Mouse (Mus musculus): ENCODE measurements at regions not wholly inside any gene's neighbourhood (a gene's known extent, or its start where the extent isn't known, plus 50 kb on each side); places are given as distances from the start of the nearest gene placed in this dataset.

DNA sequence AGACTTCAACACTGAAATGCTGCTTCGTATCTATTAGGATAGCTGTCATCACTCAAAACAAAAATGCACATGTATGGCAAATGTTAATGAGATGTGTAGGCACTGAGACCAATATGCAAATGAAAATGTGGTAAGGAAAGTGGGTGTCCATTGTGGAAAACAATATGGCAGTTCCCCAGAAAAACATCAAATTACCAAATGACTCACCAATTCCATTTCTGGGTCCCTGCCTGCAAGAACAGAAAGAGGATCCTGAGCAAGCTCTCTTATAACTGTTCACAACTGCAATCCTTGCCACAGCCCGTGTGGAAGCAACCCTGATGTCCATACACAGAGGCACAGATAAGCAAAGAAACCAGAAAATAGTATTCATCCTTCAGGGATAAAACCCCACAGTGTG, 442.0 kb downstream of the Defb40 start:
- intact Hi-C loops (cut with DNase I): no loop called here

GRCm38 (mm10) chr8:18528120-18528519, 449.9 kb downstream of the Defb40 start:
- H3K27ac ChIP-seq: no peak overlapping the region
- no peak overlapping the region for H3K4me3 ChIP-seq
- no peak for DNase-seq
- TF ChIP-seq CTCF (IDR thresholded peaks at IDR 0.05): no peak
- intact Hi-C loops (cut with DNase I): no loop called here

More for the DNA sequence above, 442.0 kb downstream of the Defb40 start:
- no peak overlapping the region for H3K4me3 ChIP-seq
- H3K27ac ChIP-seq: no peak overlapping the region
- no peak for DNase-seq
- TF ChIP-seq CTCF (IDR thresholded peaks at IDR 0.05): no peak

- DNase-seq: no peak
- TF ChIP-seq CTCF (IDR thresholded peaks at IDR 0.05): no peak
- intact Hi-C loops (cut with DNase I): no loop called here
- no peak overlapping the region for H3K4me3 ChIP-seq
- H3K27ac ChIP-seq: no peak overlapping the region
Observed at GRCm38 (mm10) chr8:18512409-18512808, 465.6 kb downstream of the Defb40 start.

DNA sequence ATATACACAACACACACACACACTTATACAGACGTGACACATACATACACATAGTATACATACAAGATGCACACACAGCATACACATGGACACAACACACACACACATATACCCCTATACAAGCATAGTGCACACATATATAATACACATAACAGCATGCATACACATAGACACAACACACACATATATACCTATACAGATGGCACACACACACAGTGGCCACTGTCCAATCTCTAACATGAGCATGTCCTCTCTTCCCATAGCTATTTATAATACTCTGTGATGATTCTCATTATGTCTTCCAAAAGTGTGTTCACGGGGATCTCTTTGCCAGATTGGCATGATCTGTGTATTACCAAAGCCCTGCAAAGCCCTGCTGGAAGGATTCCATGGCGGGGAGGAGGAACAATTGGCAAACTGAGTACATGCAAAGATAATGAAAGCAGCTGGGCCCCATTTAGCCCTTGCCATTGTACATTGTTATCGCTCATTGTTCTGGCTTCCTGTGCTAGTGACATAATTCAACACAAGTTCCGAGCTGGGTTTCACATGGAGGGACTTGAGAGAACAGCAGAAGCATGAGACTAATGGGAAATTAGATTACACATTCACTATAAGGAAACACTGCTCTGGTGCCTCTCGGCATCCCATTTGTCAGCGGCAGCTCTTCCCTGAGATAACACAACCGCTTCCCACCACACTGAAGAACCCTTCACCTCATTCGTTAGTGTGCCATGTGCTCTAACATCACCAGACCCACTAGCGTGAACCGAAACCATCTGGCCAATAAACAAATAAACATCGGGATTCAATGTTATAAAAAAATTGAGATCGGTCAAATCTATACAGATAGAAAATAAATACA, 471.7 kb downstream of the Defb40 start:
- no peak for TF ChIP-seq CTCF (IDR thresholded peaks at IDR 0.05)
- Histone ChIP-seq H3K4me3 (no peak overlapping the region), H3K27ac (no peak overlapping the region)
- DNase-seq: no peak
- intact Hi-C loops (cut with DNase I): no loop called here

GRCm38 (mm10) chr8:18490620-18491019, 487.4 kb downstream of the Defb40 start:
- H3K4me3 ChIP-seq: no peak overlapping the region
- TF ChIP-seq CTCF (IDR thresholded peaks at IDR 0.05): no peak
- no peak for DNase-seq
- H3K27ac ChIP-seq: no peak overlapping the region
- intact Hi-C loops (cut with DNase I): no loop called here

- H3K27ac ChIP-seq: no peak overlapping the region
- no peak overlapping the region for H3K4me3 ChIP-seq
- intact Hi-C loops (cut with DNase I): no loop called here
- no peak for TF ChIP-seq CTCF (IDR thresholded peaks at IDR 0.05)
- DNase-seq: no peak
Observed at GRCm38 (mm10) chr8:18480081-18480480, 498.0 kb downstream of the Defb40 start.

DNA sequence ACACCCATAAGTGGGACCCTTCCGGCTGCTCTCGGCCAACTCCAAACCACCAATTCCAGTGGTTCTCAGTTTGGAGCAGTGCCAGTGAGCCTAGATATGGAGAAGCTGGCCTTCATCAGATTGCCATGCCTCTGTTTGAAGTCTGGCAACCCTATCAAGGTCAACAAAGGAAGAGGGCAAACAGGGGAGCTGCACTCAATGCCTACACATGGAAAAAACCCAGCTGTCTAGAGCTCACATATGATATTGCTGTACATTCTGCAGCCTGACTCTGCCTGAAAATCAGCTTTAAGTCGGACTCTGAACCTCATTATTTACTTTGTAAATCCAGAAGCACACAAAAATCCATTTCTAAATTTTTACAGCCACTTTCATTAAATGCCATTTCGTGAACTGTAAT, 499.9 kb downstream of the Defb40 start:
- intact Hi-C loops (cut with DNase I): no loop called here
- DNase-seq: no peak
- no peak overlapping the region for H3K27ac ChIP-seq
- no peak for TF ChIP-seq CTCF (IDR thresholded peaks at IDR 0.05)
- no peak overlapping the region for H3K4me3 ChIP-seq

GRCm38 (mm10) chr8:18467511-18467910, 510.5 kb downstream of the Defb40 start:
- H3K27ac ChIP-seq: no peak overlapping the region
- DNase-seq: no peak
- no peak overlapping the region for H3K4me3 ChIP-seq
- intact Hi-C loops (cut with DNase I): no loop called here
- TF ChIP-seq CTCF (IDR thresholded peaks at IDR 0.05): no peak

DNA sequence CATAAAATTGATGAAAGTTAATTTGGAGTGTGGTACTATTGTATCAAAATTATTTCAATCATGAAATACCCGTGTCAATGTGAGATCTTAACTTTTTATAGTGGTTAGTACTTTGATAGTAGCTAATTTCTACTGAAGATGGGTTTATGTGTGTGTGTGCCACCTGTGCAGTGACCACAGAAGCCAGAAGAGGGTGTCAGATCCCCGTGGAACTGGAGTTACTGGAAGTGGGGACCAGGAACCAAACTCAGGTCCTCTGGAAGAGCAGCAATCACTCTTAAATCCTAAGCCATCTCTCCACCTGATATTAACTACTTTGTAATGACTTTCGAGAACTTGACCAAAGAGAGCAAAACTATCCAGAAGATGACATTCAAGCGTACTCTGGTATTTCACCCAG, 517.4 kb downstream of the Defb40 start:
- no peak for TF ChIP-seq CTCF (IDR thresholded peaks at IDR 0.05)
- H3K4me3 ChIP-seq: no peak overlapping the region
- intact Hi-C loops (cut with DNase I): no loop called here

GRCm38 (mm10) chr8:18457470-18457869, 520.6 kb downstream of the Defb40 start:
- DNase-seq: no peak
- H3K27ac ChIP-seq: no peak overlapping the region
- TF ChIP-seq CTCF (IDR thresholded peaks at IDR 0.05): no peak
- intact Hi-C loops (cut with DNase I): no loop called here
- no peak overlapping the region for H3K4me3 ChIP-seq

More for the DNA sequence above, 517.4 kb downstream of the Defb40 start:
- H3K27ac ChIP-seq: no peak overlapping the region
- DNase-seq: no peak

GRCm38 (mm10) chr8:18449015-18449414, 529.0 kb downstream of the Defb40 start:
- Histone ChIP-seq H3K27ac (no peak overlapping the region), H3K4me3 (no peak overlapping the region)
- intact Hi-C loops (cut with DNase I): no loop called here
- no peak for DNase-seq
- TF ChIP-seq CTCF (IDR thresholded peaks at IDR 0.05): no peak

DNA sequence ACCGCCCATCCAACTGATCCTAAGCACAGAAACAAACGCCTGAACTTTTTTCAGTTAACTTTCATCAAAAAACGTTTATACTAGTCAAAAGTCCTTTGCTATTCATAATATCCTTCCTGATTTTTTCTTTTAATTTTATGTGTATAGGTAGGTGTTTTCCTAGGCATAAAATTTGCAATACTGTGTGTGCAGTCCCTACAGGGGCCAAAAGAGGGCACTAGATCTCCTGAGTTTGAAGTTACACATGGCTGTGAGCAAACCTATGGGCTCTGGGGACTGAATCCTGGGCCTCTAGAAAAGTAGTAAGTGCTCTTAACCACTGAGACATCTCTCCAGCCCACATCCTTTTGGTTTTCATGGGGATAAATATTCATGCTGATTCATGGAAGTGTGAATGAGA, 535.8 kb downstream of the Defb40 start:
- intact Hi-C loops (cut with DNase I): no loop called here
- Histone ChIP-seq H3K27ac (no peak overlapping the region), H3K4me3 (no peak overlapping the region)
- no peak for TF ChIP-seq CTCF (IDR thresholded peaks at IDR 0.05)
- no peak for DNase-seq

DNA sequence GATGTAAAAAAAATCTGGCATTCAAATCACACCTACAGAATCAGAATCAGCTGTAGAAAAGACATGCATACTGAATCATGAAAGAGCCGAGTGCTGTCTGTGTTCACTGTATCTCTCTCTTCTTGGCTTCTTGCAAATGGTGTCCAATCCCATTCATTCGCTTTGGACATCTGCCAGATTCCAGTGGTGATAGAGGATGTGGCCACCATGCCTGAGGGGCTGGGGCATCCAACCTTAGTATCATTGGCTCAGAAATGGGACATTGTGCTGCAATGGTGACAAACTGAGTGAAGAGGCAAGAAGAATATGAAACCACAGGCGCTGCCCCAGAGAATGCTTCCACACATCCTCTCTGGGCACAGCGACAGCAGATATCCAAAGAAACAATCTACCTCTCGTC, 555.2 kb downstream of the Defb40 start:
- DNase-seq: no peak
- no peak for TF ChIP-seq CTCF (IDR thresholded peaks at IDR 0.05)
- intact Hi-C loops (cut with DNase I): no loop called here
- Histone ChIP-seq H3K4me3 (no peak overlapping the region), H3K27ac (no peak overlapping the region)

- DNase-seq: no peak
- intact Hi-C loops (cut with DNase I): no loop called here
- TF ChIP-seq CTCF (IDR thresholded peaks at IDR 0.05): no peak
- Histone ChIP-seq H3K27ac (no peak overlapping the region), H3K4me3 (no peak overlapping the region)
Observed at GRCm38 (mm10) chr8:18412470-18412869, 565.6 kb downstream of the Defb40 start.
